Mouse (Mus musculus): ENCODE results near the gene Prim2. TPM values are rescaled to one million over a fixed set of nuclear protein-coding genes. Genes with fewer than 3 reads are reported as not detected.

Gene Prim2
- total RNA-seq, 1 experiment, result 39.0 TPM

DNA sequence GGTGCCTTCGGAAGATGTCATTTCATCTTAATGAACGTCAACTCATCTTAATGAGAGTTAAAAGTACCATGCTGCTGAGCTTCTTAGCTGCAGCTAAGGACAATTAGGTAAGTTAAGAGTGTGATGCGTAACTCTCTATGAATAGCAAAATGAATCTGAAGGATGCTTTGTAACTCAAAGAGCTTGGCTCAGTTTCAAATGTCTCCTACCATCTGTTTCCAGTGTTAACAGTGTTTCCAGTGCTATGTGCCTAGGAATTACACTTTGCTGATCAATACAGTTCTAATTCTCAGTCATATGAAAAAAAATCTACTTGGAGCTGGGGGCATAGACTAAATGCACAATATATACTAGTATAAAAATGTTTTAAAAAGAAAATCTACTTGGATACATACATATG, 31.6 kb upstream of the Prim2 start:
- Histone ChIP-seq H3K36me3 (ENCODE audit: control insufficient read depth, insufficient read depth, low read length, poor library complexity, severe bottlenecking) (no peaks in the 10 kb centered on the region), H3K9ac (ENCODE audit: insufficient read depth, low read depth, low read length, poor library complexity, severe bottlenecking) (no peak overlapping the region), H3K27ac (ENCODE audit: insufficient read depth, low read depth, low read length, poor library complexity, severe bottlenecking) (no peak overlapping the region), H3K9me3 (ENCODE audit: control insufficient read depth, insufficient read depth, low read depth, low read length) (no peaks in the 10 kb centered on the region), H3K4me1 (ENCODE audit: control insufficient read depth in 2 of 2, insufficient read depth in 2 of 2, low read length in 2 of 2, poor library complexity in 1 of 2) (no peaks in the 10 kb centered on the region), H3K4me3 (ENCODE audit: insufficient read depth in 1 of 2, low read depth in 1 of 2, low read length in 2 of 2, poor library complexity in 1 of 2, severe bottlenecking in 1 of 2) (no peak overlapping the region)
- in situ Hi-C loops (cut with MboI; ENCODE audit: low sequenced_read_pairs in 2 of 2, unreplicated experiment in 2 of 2), result no loop called here
- TF ChIP-seq ZC3H11A (IDR thresholded peaks at IDR 0.05; ENCODE audit: borderline replicate concordance, low read depth, low read length) (no peak), HCFC1 (IDR thresholded peaks at IDR 0.05; ENCODE audit: borderline replicate concordance, insufficient read depth, low read length) (no peak), ZNF384 (IDR thresholded peaks at IDR 0.05; ENCODE audit: low read depth, low read length) (no peak)
- DNase-seq (ENCODE audit: low read depth, low spot score), result no peak

GRCm38 (mm10) chr1:33696016-33696415, 26.4 kb upstream of the Prim2 start:
- in situ Hi-C loops (cut with MboI; ENCODE audit: low sequenced_read_pairs in 2 of 2, unreplicated experiment in 2 of 2), result no loop called here
- H3K27ac ChIP-seq (ENCODE audit: insufficient read depth, low read depth, low read length, poor library complexity, severe bottlenecking), result no peak overlapping the region
- no peak for DNase-seq (ENCODE audit: low read depth, low spot score)
- TF ChIP-seq CHD2 (IDR thresholded peaks at IDR 0.05; ENCODE audit: low read depth, low read length) (no peak), ZC3H11A (IDR thresholded peaks at IDR 0.05; ENCODE audit: borderline replicate concordance, low read depth, low read length) (no peak), ZNF384 (IDR thresholded peaks at IDR 0.05; ENCODE audit: low read depth, low read length) (no peak), HCFC1 (IDR thresholded peaks at IDR 0.05; ENCODE audit: borderline replicate concordance, insufficient read depth, low read length) (no peak), MAFK (IDR thresholded peaks at IDR 0.05; ENCODE audit: insufficient read depth, low read depth, low read length) (no peak)
- H3K9ac ChIP-seq (ENCODE audit: insufficient read depth, low read depth, low read length, poor library complexity, severe bottlenecking), result no peak overlapping the region
- no peak overlapping the region for H3K4me3 ChIP-seq (ENCODE audit: insufficient read depth in 1 of 2, low read depth in 1 of 2, low read length in 2 of 2, poor library complexity in 1 of 2, severe bottlenecking in 1 of 2)
- no peaks in the 10 kb centered on the region for H3K36me3 ChIP-seq (ENCODE audit: control insufficient read depth, insufficient read depth, low read length, poor library complexity, severe bottlenecking)
- no peaks in the 10 kb centered on the region for H3K9me3 ChIP-seq (ENCODE audit: control insufficient read depth, insufficient read depth, low read depth, low read length)
- H3K4me1 ChIP-seq (ENCODE audit: control insufficient read depth in 2 of 2, insufficient read depth in 2 of 2, low read length in 2 of 2, poor library complexity in 1 of 2), result no peaks in the 10 kb centered on the region

DNA sequence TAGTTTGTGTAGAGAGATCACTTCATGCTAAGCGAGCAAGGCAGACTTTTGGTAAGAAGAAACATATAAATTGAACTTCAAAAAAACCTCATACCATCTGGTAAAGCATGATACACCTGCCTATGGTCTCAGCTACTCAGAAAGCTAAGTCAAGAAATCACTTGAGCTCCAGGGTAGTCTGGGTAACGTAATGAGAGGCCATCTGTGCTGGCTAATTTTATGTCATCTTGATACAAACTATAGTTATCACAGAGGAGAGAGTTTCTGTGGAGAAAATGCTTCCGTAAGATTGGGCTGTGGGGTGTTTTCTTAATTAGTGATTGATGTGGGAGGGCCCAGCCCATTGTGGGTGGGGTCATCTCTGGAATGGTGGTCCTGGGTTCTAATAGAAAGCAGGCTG, 24.3 kb upstream of the Prim2 start:
- no peak for TF ChIP-seq MAFK (IDR thresholded peaks at IDR 0.05; ENCODE audit: insufficient read depth, low read depth, low read length)
- no peak for TF ChIP-seq CHD2 (IDR thresholded peaks at IDR 0.05; ENCODE audit: low read depth, low read length)
- TF ChIP-seq HCFC1 (IDR thresholded peaks at IDR 0.05; ENCODE audit: borderline replicate concordance, insufficient read depth, low read length), result no peak
- TF ChIP-seq ZNF384 (IDR thresholded peaks at IDR 0.05; ENCODE audit: low read depth, low read length), result no peak
- no peak for TF ChIP-seq ZC3H11A (IDR thresholded peaks at IDR 0.05; ENCODE audit: borderline replicate concordance, low read depth, low read length)
- no peak for DNase-seq (ENCODE audit: low read depth, low spot score)
- no peaks in the 10 kb centered on the region for H3K9me3 ChIP-seq (ENCODE audit: control insufficient read depth, insufficient read depth, low read depth, low read length)
- H3K36me3 ChIP-seq (ENCODE audit: control insufficient read depth, insufficient read depth, low read length, poor library complexity, severe bottlenecking), result no peaks in the 10 kb centered on the region
- no peak overlapping the region for H3K4me3 ChIP-seq (ENCODE audit: insufficient read depth in 1 of 2, low read depth in 1 of 2, low read length in 2 of 2, poor library complexity in 1 of 2, severe bottlenecking in 1 of 2)
- no peak overlapping the region for H3K27ac ChIP-seq (ENCODE audit: insufficient read depth, low read depth, low read length, poor library complexity, severe bottlenecking)
- H3K4me1 ChIP-seq (ENCODE audit: control insufficient read depth in 2 of 2, insufficient read depth in 2 of 2, low read length in 2 of 2, poor library complexity in 1 of 2), result peaks cover 0 to 3% of the 10 kb centered on the region in 2 experiments; a peak in 2 of 4 replicates
- H3K9ac ChIP-seq (ENCODE audit: insufficient read depth, low read depth, low read length, poor library complexity, severe bottlenecking), result no peak overlapping the region
- in situ Hi-C loops (cut with MboI; ENCODE audit: low sequenced_read_pairs in 2 of 2, unreplicated experiment in 2 of 2), result no loop called here

DNA sequence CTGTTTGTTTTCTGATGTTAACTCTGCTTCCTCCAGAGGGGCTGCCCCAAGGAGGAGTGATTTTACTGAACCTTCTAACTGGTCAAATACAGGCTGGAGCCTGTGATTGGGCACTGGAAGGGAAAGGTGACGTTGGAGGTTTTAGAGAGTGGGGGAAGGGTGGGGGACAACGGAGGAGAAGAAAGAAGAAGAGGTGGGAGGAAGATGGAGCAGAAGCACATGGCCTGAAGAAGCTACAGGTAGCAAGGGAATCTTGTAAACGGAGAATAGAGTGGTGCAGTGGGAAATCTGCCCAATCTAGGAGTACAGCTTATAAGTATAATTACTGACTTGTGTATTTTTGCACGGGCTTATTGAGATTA, 20.5 kb upstream of the Prim2 start:
- no peak for DNase-seq (ENCODE audit: low read depth, low spot score)
- Histone ChIP-seq H3K27ac (ENCODE audit: insufficient read depth, low read depth, low read length, poor library complexity, severe bottlenecking) (no peak overlapping the region), H3K36me3 (ENCODE audit: control insufficient read depth, insufficient read depth, low read length, poor library complexity, severe bottlenecking) (no peaks in the 10 kb centered on the region), H3K4me1 (ENCODE audit: control insufficient read depth in 2 of 2, insufficient read depth in 2 of 2, low read length in 2 of 2, poor library complexity in 1 of 2) (peaks cover 0 to 3% of the 10 kb centered on the region in 2 experiments; a peak in 2 of 4 replicates), H3K9me3 (ENCODE audit: control insufficient read depth, insufficient read depth, low read depth, low read length) (no peaks in the 10 kb centered on the region), H3K4me3 (ENCODE audit: insufficient read depth in 1 of 2, low read depth in 1 of 2, low read length in 2 of 2, poor library complexity in 1 of 2, severe bottlenecking in 1 of 2) (no peak overlapping the region), H3K9ac (ENCODE audit: insufficient read depth, low read depth, low read length, poor library complexity, severe bottlenecking) (no peak overlapping the region)
- no peak for TF ChIP-seq CHD2 (IDR thresholded peaks at IDR 0.05; ENCODE audit: low read depth, low read length)
- in situ Hi-C loops (cut with MboI; ENCODE audit: low sequenced_read_pairs in 2 of 2, unreplicated experiment in 2 of 2), result no loop called here

- in situ Hi-C loops (cut with MboI; ENCODE audit: low sequenced_read_pairs in 2 of 2, unreplicated experiment in 2 of 2), result no loop called here
- no peak for DNase-seq (ENCODE audit: low read depth, low spot score)
- Histone ChIP-seq H3K27ac (ENCODE audit: insufficient read depth, low read depth, low read length, poor library complexity, severe bottlenecking) (no peak overlapping the region), H3K4me3 (ENCODE audit: insufficient read depth in 1 of 2, low read depth in 1 of 2, low read length in 2 of 2, poor library complexity in 1 of 2, severe bottlenecking in 1 of 2) (no peak overlapping the region), H3K9ac (ENCODE audit: insufficient read depth, low read depth, low read length, poor library complexity, severe bottlenecking) (no peak overlapping the region; the same call in 1 of the 2 replicates), H3K9me3 (ENCODE audit: control insufficient read depth, insufficient read depth, low read depth, low read length) (no peaks in the 10 kb centered on the region), H3K36me3 (ENCODE audit: control insufficient read depth, insufficient read depth, low read length, poor library complexity, severe bottlenecking) (no peaks in the 10 kb centered on the region), H3K4me1 (ENCODE audit: control insufficient read depth in 2 of 2, insufficient read depth in 2 of 2, low read length in 2 of 2, poor library complexity in 1 of 2) (peaks cover 0 to 3% of the 10 kb centered on the region in 2 experiments; a peak in 2 of 4 replicates)
- TF ChIP-seq MAFK (IDR thresholded peaks at IDR 0.05; ENCODE audit: insufficient read depth, low read depth, low read length) (no peak), CHD2 (IDR thresholded peaks at IDR 0.05; ENCODE audit: low read depth, low read length) (no peak), HCFC1 (IDR thresholded peaks at IDR 0.05; ENCODE audit: borderline replicate concordance, insufficient read depth, low read length) (no peak), ZC3H11A (IDR thresholded peaks at IDR 0.05; ENCODE audit: borderline replicate concordance, low read depth, low read length) (no peak), ZNF384 (IDR thresholded peaks at IDR 0.05; ENCODE audit: low read depth, low read length) (no peak)
These were observed 20.0 kb upstream of the Prim2 start for GRCm38 (mm10) chr1:33689446-33690086.
